Mouse (Mus musculus): ENCODE measurements around the gene Vegfa. TPM values are rescaled to one million over a fixed set of nuclear protein-coding genes. Genes with fewer than 3 reads are reported as not detected.

Gene Vegfa
- polyA plus RNA-seq, 1 experiment from 2014 or later = 2.7 TPM

- Histone ChIP-seq H3K27me3 (replicated peaks; ENCODE audit: control insufficient read depth, insufficient read depth, low read length) (no peaks in the 10 kb centered on the region), H3K9ac (ENCODE audit: low read depth, low read length) (0 out of 2 replicates have a peak overlapping the region, but pooled peaks have one; percentile 3), H3K4me2 (ENCODE audit: low read depth, low read length) (no peak overlapping the region), H3K4me3 (ENCODE audit: low read length) (no peak overlapping the region), H3K27ac (ENCODE audit: low read length) (peak overlapping the region; percentile 30; the same call in 1 of the 2 replicates), H3K36me3 (ENCODE audit: control insufficient read depth, insufficient read depth, low read length) (no peaks in the 10 kb centered on the region), H3K9me3 (ENCODE audit: control insufficient read depth, low read length) (no peaks in the 10 kb centered on the region), H3K4me1 (ENCODE audit: control insufficient read depth, insufficient read depth, low read length) (0 out of 2 replicates have a peak, but pooled peaks cover 3% of the 10 kb centered on the region)
- ATAC-seq = no peak
- WGBS = 48% methylated on average over 7 of the region's 7 CpGs
Measured at GRCm38 (mm10) chr17:46055736-46056135, 23.6 kb upstream of the Vegfa start.

DNA sequence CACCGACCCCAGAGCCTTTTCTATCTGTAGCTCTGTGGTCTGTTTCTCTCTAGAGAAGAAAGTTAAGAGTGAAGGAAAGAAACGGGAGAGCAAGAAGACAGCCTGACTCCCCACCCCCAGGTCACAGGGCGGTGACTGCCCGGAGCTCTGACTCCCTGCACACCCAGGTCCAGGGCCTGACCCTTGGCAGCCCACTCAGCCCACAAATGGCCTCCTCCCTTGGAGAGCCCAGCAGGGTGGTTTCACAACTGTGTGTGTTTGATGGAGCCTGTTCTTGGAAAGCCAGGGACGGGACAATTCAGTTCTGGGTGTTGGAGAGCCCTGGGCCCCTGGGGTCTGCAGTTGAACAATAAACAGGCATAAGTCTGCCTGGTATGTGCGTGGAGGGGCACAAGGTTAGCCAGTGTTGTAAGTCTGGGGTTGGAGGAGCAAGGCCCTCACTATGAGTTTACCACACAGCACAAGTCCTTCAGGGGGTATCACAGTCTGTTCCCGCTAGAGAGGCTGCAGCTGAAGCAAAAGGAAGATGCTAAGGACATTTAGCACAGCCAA lies 21.2 kb upstream of the Vegfa start:
- peaks cover 6% of the 10 kb centered on the region; the same call in 1 of the 2 replicates for H3K4me1 ChIP-seq (ENCODE audit: control insufficient read depth, insufficient read depth, low read length)
- H3K4me2 ChIP-seq (ENCODE audit: low read depth, low read length) = no peak overlapping the region
- H3K27ac ChIP-seq (ENCODE audit: low read length) = no peak overlapping the region
- no peaks in the 10 kb centered on the region for H3K9me3 ChIP-seq (ENCODE audit: control insufficient read depth, low read length)
- 78% methylated on average over 7 of the region's 7 CpGs for WGBS
- H3K9ac ChIP-seq (ENCODE audit: low read depth, low read length) = no peak overlapping the region
- no peaks in the 10 kb centered on the region for H3K27me3 ChIP-seq (replicated peaks; ENCODE audit: control insufficient read depth, insufficient read depth, low read length)
- no peak for ATAC-seq
- H3K4me3 ChIP-seq (ENCODE audit: low read length) = no peak overlapping the region
- H3K36me3 ChIP-seq (ENCODE audit: control insufficient read depth, insufficient read depth, low read length) = no peaks in the 10 kb centered on the region

GRCm38 (mm10) chr17:46052146-46052545 lies 20.0 kb upstream of the Vegfa start:
- H3K4me1 ChIP-seq (ENCODE audit: control insufficient read depth, insufficient read depth, low read length) = peaks cover 6% of the 10 kb centered on the region; the same call in 1 of the 2 replicates
- no peak for ATAC-seq
- 37% methylated on average over 3 of the region's 3 CpGs for WGBS
- H3K9ac ChIP-seq (ENCODE audit: low read depth, low read length) = no peak overlapping the region
- H3K27ac ChIP-seq (ENCODE audit: low read length) = no peak overlapping the region
- H3K27me3 ChIP-seq (replicated peaks; ENCODE audit: control insufficient read depth, insufficient read depth, low read length) = no peaks in the 10 kb centered on the region
- H3K4me3 ChIP-seq (ENCODE audit: low read length) = no peak overlapping the region
- H3K4me2 ChIP-seq (ENCODE audit: low read depth, low read length) = no peak overlapping the region
- no peaks in the 10 kb centered on the region for H3K36me3 ChIP-seq (ENCODE audit: control insufficient read depth, insufficient read depth, low read length)
- peaks cover 2% of the 10 kb centered on the region; the same call in 1 of the 2 replicates for H3K9me3 ChIP-seq (ENCODE audit: control insufficient read depth, low read length)

DNA sequence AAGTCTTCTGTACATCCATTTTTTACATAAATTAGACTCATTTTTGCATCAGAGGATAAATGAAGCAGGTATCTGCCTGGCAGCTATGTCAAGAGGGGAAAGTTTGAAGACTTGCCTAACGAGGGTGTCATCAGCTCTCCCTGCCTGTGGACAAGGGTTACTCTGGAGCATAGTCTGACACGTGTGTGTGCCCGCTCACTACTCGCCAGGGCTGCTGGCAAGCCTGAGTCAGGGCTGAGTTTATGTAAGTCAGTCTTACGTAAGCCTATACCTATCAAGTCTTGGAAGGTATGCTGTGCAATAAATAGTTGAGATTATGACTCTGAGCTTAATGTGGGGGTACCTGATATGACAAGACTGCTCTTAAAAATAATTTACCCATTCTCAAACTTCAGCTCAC lies 19.2 kb upstream of the Vegfa start:
- Histone ChIP-seq H3K4me2 (ENCODE audit: low read depth, low read length) (no peak overlapping the region), H3K4me3 (ENCODE audit: low read length) (no peak overlapping the region), H3K9me3 (ENCODE audit: control insufficient read depth, low read length) (peaks cover 2% of the 10 kb centered on the region; the same call in 1 of the 2 replicates), H3K4me1 (ENCODE audit: control insufficient read depth, insufficient read depth, low read length) (peaks cover 6% of the 10 kb centered on the region; the same call in 1 of the 2 replicates), H3K27me3 (replicated peaks; ENCODE audit: control insufficient read depth, insufficient read depth, low read length) (no peaks in the 10 kb centered on the region), H3K27ac (ENCODE audit: low read length) (no peak overlapping the region), H3K36me3 (ENCODE audit: control insufficient read depth, insufficient read depth, low read length) (no peaks in the 10 kb centered on the region), H3K9ac (ENCODE audit: low read depth, low read length) (no peak overlapping the region)
- peak; percentile 63; the same call in 1 of the 2 replicates for ATAC-seq
- WGBS = 58% methylated on average over 5 of the region's 5 CpGs

GRCm38 (mm10) chr17:46049567-46049966 lies 17.4 kb upstream of the Vegfa start:
- Histone ChIP-seq H3K4me1 (ENCODE audit: control insufficient read depth, insufficient read depth, low read length) (peaks cover 6% of the 10 kb centered on the region; the same call in 1 of the 2 replicates), H3K36me3 (ENCODE audit: control insufficient read depth, insufficient read depth, low read length) (no peaks in the 10 kb centered on the region), H3K27me3 (replicated peaks; ENCODE audit: control insufficient read depth, insufficient read depth, low read length) (no peaks in the 10 kb centered on the region), H3K9me3 (ENCODE audit: control insufficient read depth, low read length) (peaks cover 2% of the 10 kb centered on the region; the same call in 1 of the 2 replicates), H3K4me2 (ENCODE audit: low read depth, low read length) (no peak overlapping the region), H3K27ac (ENCODE audit: low read length) (no peak overlapping the region), H3K4me3 (ENCODE audit: low read length) (no peak overlapping the region), H3K9ac (ENCODE audit: low read depth, low read length) (no peak overlapping the region)
- 44% methylated on average over 4 of the region's 4 CpGs for WGBS
- ATAC-seq = no peak

DNA sequence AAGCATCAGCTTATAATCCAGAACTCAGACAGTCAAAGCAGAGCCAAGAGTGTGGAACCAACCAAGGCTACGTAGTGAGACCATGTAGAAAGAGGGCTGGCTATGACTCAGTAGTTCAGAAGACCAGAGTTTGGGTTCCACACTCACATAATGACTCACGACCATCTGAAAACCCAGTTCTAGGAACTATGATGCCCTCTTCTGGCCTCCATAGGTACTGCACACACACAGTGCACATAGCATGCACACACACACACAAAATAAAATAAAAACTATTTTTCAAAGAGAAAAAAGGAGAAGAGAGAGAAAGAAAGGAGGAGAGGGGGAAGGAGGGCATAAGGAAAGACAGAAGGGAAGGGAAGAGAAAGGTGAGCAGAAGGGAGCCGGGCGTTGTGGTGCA lies 16.0 kb upstream of the Vegfa start:
- no peak overlapping the region for H3K4me2 ChIP-seq (ENCODE audit: low read depth, low read length)
- peaks cover 6% of the 10 kb centered on the region; the same call in 1 of the 2 replicates for H3K4me1 ChIP-seq (ENCODE audit: control insufficient read depth, insufficient read depth, low read length)
- no peak for ATAC-seq
- no peaks in the 10 kb centered on the region for H3K27me3 ChIP-seq (replicated peaks; ENCODE audit: control insufficient read depth, insufficient read depth, low read length)
- 95% methylated on average over 4 of the region's 4 CpGs for WGBS
- no peak overlapping the region for H3K9ac ChIP-seq (ENCODE audit: low read depth, low read length)
- H3K4me3 ChIP-seq (ENCODE audit: low read length) = no peak overlapping the region
- H3K27ac ChIP-seq (ENCODE audit: low read length) = no peak overlapping the region
- no peaks in the 10 kb centered on the region for H3K36me3 ChIP-seq (ENCODE audit: control insufficient read depth, insufficient read depth, low read length)
- H3K9me3 ChIP-seq (ENCODE audit: control insufficient read depth, low read length) = peaks cover 2% of the 10 kb centered on the region; the same call in 1 of the 2 replicates

DNA sequence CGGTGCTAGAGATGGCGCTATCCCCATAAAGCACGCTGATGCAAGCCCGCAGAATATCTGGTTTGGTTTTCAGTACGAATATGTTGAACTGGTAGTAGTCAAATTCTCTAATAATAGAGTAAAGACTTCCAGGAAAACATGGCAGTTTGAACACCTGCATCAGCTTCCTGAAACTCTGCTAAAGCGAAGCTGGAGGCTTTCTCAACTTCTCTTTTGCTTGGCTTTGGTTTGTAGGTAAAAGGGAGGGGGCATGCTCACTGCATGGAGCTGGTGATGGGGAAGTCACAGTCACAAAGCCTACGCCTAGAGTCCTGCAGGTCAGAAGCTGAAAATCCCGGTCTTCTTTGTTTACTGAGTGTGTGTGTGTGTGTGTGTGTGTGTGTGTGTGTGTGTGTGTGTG lies 13.6 kb upstream of the Vegfa start:
- Histone ChIP-seq H3K4me3 (ENCODE audit: low read length) (no peak overlapping the region), H3K27me3 (replicated peaks; ENCODE audit: control insufficient read depth, insufficient read depth, low read length) (no peaks in the 10 kb centered on the region), H3K36me3 (ENCODE audit: control insufficient read depth, insufficient read depth, low read length) (no peaks in the 10 kb centered on the region), H3K9me3 (ENCODE audit: control insufficient read depth, low read length) (peaks cover 2% of the 10 kb centered on the region; the same call in 1 of the 2 replicates), H3K27ac (ENCODE audit: low read length) (no peak overlapping the region), H3K4me1 (ENCODE audit: control insufficient read depth, insufficient read depth, low read length) (peaks cover 6% of the 10 kb centered on the region; the same call in 1 of the 2 replicates), H3K4me2 (ENCODE audit: low read depth, low read length) (no peak overlapping the region), H3K9ac (ENCODE audit: low read depth, low read length) (no peak overlapping the region)
- ATAC-seq = no peak
- WGBS = 76% methylated on average over 8 of the region's 8 CpGs

DNA sequence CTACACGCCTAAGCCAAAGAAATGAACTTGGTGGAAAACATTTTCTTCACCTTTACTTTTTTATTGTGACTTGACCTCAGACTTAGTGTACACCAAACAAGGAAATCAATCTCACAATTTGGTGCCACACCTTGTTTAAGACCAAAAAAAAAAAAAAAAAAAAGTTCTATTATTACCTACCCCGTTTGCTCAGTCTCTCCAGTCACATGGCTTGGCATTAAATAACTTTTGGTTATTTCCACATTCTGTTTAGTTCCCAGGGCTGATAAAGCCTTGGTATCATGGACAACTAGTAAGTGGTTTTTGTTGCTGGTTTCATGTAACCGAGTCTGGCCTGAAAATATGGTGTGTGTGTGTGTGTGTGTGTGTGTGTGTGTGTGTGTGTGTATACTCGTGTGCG lies 12.8 kb upstream of the Vegfa start:
- H3K4me2 ChIP-seq (ENCODE audit: low read depth, low read length) = no peak overlapping the region
- H3K4me3 ChIP-seq (ENCODE audit: low read length) = no peak overlapping the region
- no peak for ATAC-seq
- H3K9me3 ChIP-seq (ENCODE audit: control insufficient read depth, low read length) = peaks cover 2% of the 10 kb centered on the region; the same call in 1 of the 2 replicates
- H3K4me1 ChIP-seq (ENCODE audit: control insufficient read depth, insufficient read depth, low read length) = peaks cover 6% of the 10 kb centered on the region; the same call in 1 of the 2 replicates
- WGBS = 79% methylated on average over 5 of the region's 5 CpGs
- H3K9ac ChIP-seq (ENCODE audit: low read depth, low read length) = no peak overlapping the region
- no peaks in the 10 kb centered on the region for H3K27me3 ChIP-seq (replicated peaks; ENCODE audit: control insufficient read depth, insufficient read depth, low read length)
- no peaks in the 10 kb centered on the region for H3K36me3 ChIP-seq (ENCODE audit: control insufficient read depth, insufficient read depth, low read length)
- no peak overlapping the region for H3K27ac ChIP-seq (ENCODE audit: low read length)

DNA sequence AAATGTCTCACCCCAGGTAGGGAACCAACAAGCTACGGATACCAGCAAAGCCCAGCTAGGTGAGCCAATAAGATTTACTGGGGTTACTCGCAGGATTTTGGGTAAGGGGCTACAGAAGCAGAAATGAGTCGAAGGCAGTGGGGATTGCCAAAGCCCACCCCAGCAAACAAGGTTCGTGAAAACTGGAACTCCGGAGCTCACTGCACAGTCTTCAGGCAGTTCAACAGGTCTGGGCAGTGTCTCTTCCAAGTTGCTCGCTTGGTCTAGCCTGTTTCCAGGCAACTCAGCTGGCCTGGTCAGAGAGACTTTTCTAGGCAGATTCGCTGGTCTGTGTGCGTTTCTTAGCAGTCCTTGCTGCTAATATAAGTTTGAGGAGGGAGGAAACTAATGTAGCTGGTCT lies 10.0 kb upstream of the Vegfa start:
- Histone ChIP-seq H3K4me3 (ENCODE audit: low read length) (no peak overlapping the region), H3K4me1 (ENCODE audit: control insufficient read depth, insufficient read depth, low read length) (0 out of 2 replicates have a peak, but pooled peaks cover 4% of the 10 kb centered on the region), H3K9ac (ENCODE audit: low read depth, low read length) (no peak overlapping the region), H3K27ac (ENCODE audit: low read length) (no peak overlapping the region), H3K4me2 (ENCODE audit: low read depth, low read length) (no peak overlapping the region), H3K27me3 (replicated peaks; ENCODE audit: control insufficient read depth, insufficient read depth, low read length) (no peaks in the 10 kb centered on the region), H3K9me3 (ENCODE audit: control insufficient read depth, low read length) (no peaks in the 10 kb centered on the region), H3K36me3 (ENCODE audit: control insufficient read depth, insufficient read depth, low read length) (no peaks in the 10 kb centered on the region)
- 83% methylated on average over 8 of the region's 8 CpGs for WGBS
- no peak for ATAC-seq
